Mouse (Mus musculus) gastrocnemius, postnatal 14 days (tissue): Measurements from ENCODE around the gene Sez6. TPM values are rescaled to one million over a fixed set of nuclear protein-coding genes. Genes with fewer than 3 reads are reported as not detected.

Source experiments
- total RNA-seq, 2 experiments: library from RNA; stranded (reverse); gene quantifications; 2 replicates each; pipeline ENCODE4 v1.2.3; 2021

The Sez6 gene
- total RNA-seq, 2 experiments from 2014 or later = 0.51 to 0.82 TPM

Other genes with a start within 250 kb of the Sez6 start
- gene Nufip2, start 244.6 kb upstream of the Sez6 start, total RNA-seq = 10 to 100 TPM; 38.0 to 42.0 TPM
- gene Cryba1, start 205.5 kb upstream of the Sez6 start, total RNA-seq = not detected
- 100 to 1,000 TPM; 307 to 323 TPM for gene Myo18a, start 167.6 kb upstream of the Sez6 start, total RNA-seq
- not detected for gene Gm10277, start 143.1 kb upstream of the Sez6 start, total RNA-seq
- gene Pipox, start 36.7 kb upstream of the Sez6 start, total RNA-seq = under 1 TPM in 1 of 2 experiments, not detected in 1; 0.94 TPM
- gene Phf12, start 52.0 kb downstream of the Sez6 start, total RNA-seq = 10 to 100 TPM; 18.3 to 19.1 TPM
- 1 to 10 TPM; 1.6 to 1.7 TPM for gene Dhrs13, start 101.5 kb downstream of the Sez6 start, total RNA-seq
- 10 to 100 TPM; 60.7 to 64.3 TPM for gene Flot2, start 107.1 kb downstream of the Sez6 start, total RNA-seq
- 10 to 100 TPM; 18.9 to 22.2 TPM for gene Eral1, start 149.6 kb downstream of the Sez6 start, total RNA-seq
- 1 to 10 TPM; 6.5 to 7.4 TPM for gene Fam222b, start 163.9 kb downstream of the Sez6 start, total RNA-seq
- gene Traf4, start 234.8 kb downstream of the Sez6 start, total RNA-seq = 10 to 100 TPM in 1 of 2 experiments, 1 to 10 TPM in 1; 7.6 to 10.2 TPM
- 1 to 10 TPM; 1.4 to 2.1 TPM for gene Nek8, start 245.9 kb downstream of the Sez6 start, total RNA-seq
- 1 to 10 TPM; 3.5 to 4.4 TPM for gene Tlcd1, start 245.9 kb downstream of the Sez6 start, total RNA-seq